Mouse (Mus musculus) forebrain, embryonic 16.5 days (tissue): ENCODE data around the gene Taf8. TPM values are rescaled to one million over a fixed set of nuclear protein-coding genes. Genes with fewer than 3 reads are reported as not detected.
"Not testable (repeated sequence)": the region's sequence is repeated elsewhere in the genome, so short reads cannot be mapped to it uniquely, and the experiment has no call there.

Experiments used
- ATAC-seq: fragments of 200-750 bp; cut with Nextera tagmentation; 2 replicates; pipeline ENCODE4 v1.8.0; 2017; ENCODE audit warnings: mild to moderate bottlenecking, moderate library complexity
- H3K27ac ChIP-seq: fragments of 300-500 bp; sonication (generic); 2 replicates; pipeline ENCODE4 v1.5.1; 2014; ENCODE audit warnings: low read length, control low read depth
- H3K27me3 ChIP-seq: fragments of 300-500 bp; sonication (generic); replicated peaks from 2 replicates; pipeline ENCODE4 v1.6.1; 2014; ENCODE audit warnings: low read length; ENCODE audit not compliant: control insufficient read depth, insufficient read depth
- H3K36me3 ChIP-seq: fragments of 300-500 bp; sonication (generic); 2 replicates; pipeline ENCODE4 v1.6.1; 2014; ENCODE audit not compliant: control insufficient read depth, insufficient read depth
- H3K4me1 ChIP-seq: fragments of 300-500 bp; sonication (generic); replicated peaks from 2 replicates; pipeline ENCODE4 v1.6.1; 2014; ENCODE audit warnings: low read length; ENCODE audit not compliant: control insufficient read depth, insufficient read depth
- H3K4me2 ChIP-seq: fragments of 300-500 bp; sonication (generic); 2 replicates; pipeline ENCODE4 v1.6.1; 2014; ENCODE audit warnings: mild to moderate bottlenecking, low read length, control low read depth
- H3K4me3 ChIP-seq: fragments of 300-500 bp; sonication (generic); replicated peaks from 2 replicates; pipeline ENCODE4 v1.5.1; 2014; ENCODE audit warnings: mild to moderate bottlenecking, low read length, control low read depth
- H3K9ac ChIP-seq: fragments of 300-500 bp; sonication (generic); replicated peaks from 2 replicates; pipeline ENCODE4 v1.6.1; 2014; ENCODE audit warnings: low read depth, low read length, control low read depth
- H3K9me3 ChIP-seq: fragments of 300-500 bp; sonication (generic); 2 replicates; pipeline ENCODE4 v1.6.1; 2016; ENCODE audit warnings: low read length; ENCODE audit not compliant: control insufficient read depth
- WGBS: fragments of 180-500 bp; shearing (Covaris S2); extraction: QIAGEN DNeasy Blood & Tissue Kit; methylation state at CpG from one replicate; pipeline ENCODE4 v1.1.7; 2014; 5-methylcytosine and 5-hydroxymethylcytosine counted together
- polyA plus RNA-seq: library from polyadenylated mRNA; unstranded; fragments of >200 nt; fragmentation: Nextera tagmentation; extraction: Ambion mirVana; gene quantifications from 2 replicates; pipeline ENCODE4 v1.2.1, GENCODE M21; 2015

The Taf8 gene
- polyA plus RNA-seq, 1 experiment from 2014 or later: 24.9 TPM

- H3K9me3 ChIP-seq, H3K27ac ChIP-seq, H3K4me2 ChIP-seq, H3K4me3 ChIP-seq, ATAC-seq, H3K9ac ChIP-seq, H3K27me3 ChIP-seq, H3K36me3 ChIP-seq: not testable (repeated sequence)
- peaks cover 15% of the 10 kb centered on the region for H3K4me1 ChIP-seq
- WGBS: 72% methylated on average over 6 of the region's 6 CpGs
These were observed 584 bp upstream of the Taf8 start for GRCm38 (mm10) chr17:47502707-47503045.

- WGBS: 11% methylated on average over 11 of the region's 11 CpGs
These were observed 561 bp downstream of the Taf8 start for GRCm38 (mm10) chr17:47501531-47501930.

GRCm38 (mm10) chr17:47494132-47494531 is 8.0 kb downstream of the Taf8 start:
- no peak overlapping the region for H3K4me3 ChIP-seq
- H3K9ac ChIP-seq: no peak overlapping the region
- H3K4me2 ChIP-seq: no peak overlapping the region
- H3K4me1 ChIP-seq: no peaks in the 10 kb centered on the region
- H3K36me3 ChIP-seq: peaks cover 28% of the 10 kb centered on the region
- H3K9me3 ChIP-seq: no peaks in the 10 kb centered on the region
- 90% methylated on average over 11 of the region's 11 CpGs for WGBS
- H3K27ac ChIP-seq: no peak overlapping the region
- ATAC-seq: no peak
- H3K27me3 ChIP-seq: no peaks in the 10 kb centered on the region

More at GRCm38 (mm10) chr17:47501531-47501930, 561 bp downstream of the Taf8 start:
- Histone ChIP-seq H3K4me3 (peak overlapping the region; percentile 94), H3K9ac (peak overlapping the region; percentile 78), H3K9me3 (no peaks in the 10 kb centered on the region), H3K36me3 (no peaks in the 10 kb centered on the region), H3K27me3 (no peaks in the 10 kb centered on the region), H3K4me2 (peak overlapping the region; percentile 94), H3K27ac (no peak overlapping the region), H3K4me1 (peaks cover 15% of the 10 kb centered on the region)
- no peak; the same call in 1 of the 2 replicates for ATAC-seq

GRCm38 (mm10) chr17:47493653-47494052 is 8.4 kb downstream of the Taf8 start:
- no peak for ATAC-seq
- H3K4me3 ChIP-seq: no peak overlapping the region
- H3K9ac ChIP-seq: no peak overlapping the region
- H3K27ac ChIP-seq: no peak overlapping the region
- 87% methylated on average over 6 of the region's 6 CpGs for WGBS
- no peak overlapping the region for H3K4me2 ChIP-seq
- H3K4me1 ChIP-seq: no peaks in the 10 kb centered on the region
- no peaks in the 10 kb centered on the region for H3K27me3 ChIP-seq
- H3K36me3 ChIP-seq: peaks cover 28% of the 10 kb centered on the region
- H3K9me3 ChIP-seq: no peaks in the 10 kb centered on the region

GRCm38 (mm10) chr17:47492731-47493130 is 9.4 kb downstream of the Taf8 start:
- 80% methylated on average over 6 of the region's 6 CpGs for WGBS
- H3K27me3 ChIP-seq: no peaks in the 10 kb centered on the region
- H3K4me3 ChIP-seq: no peak overlapping the region
- no peak overlapping the region for H3K9ac ChIP-seq
- no peak overlapping the region for H3K4me2 ChIP-seq
- no peaks in the 10 kb centered on the region for H3K9me3 ChIP-seq
- H3K27ac ChIP-seq: no peak overlapping the region
- peaks cover 28% of the 10 kb centered on the region for H3K36me3 ChIP-seq
- ATAC-seq: no peak
- H3K4me1 ChIP-seq: no peaks in the 10 kb centered on the region

- H3K4me2 ChIP-seq: no peak overlapping the region
- ATAC-seq: no peak
- 83% methylated on average over 9 of the region's 9 CpGs for WGBS
- no peak overlapping the region for H3K27ac ChIP-seq
- H3K4me3 ChIP-seq: no peak overlapping the region
- no peak overlapping the region for H3K9ac ChIP-seq
- peaks cover 24% of the 10 kb centered on the region for H3K36me3 ChIP-seq
- no peaks in the 10 kb centered on the region for H3K9me3 ChIP-seq
- H3K4me1 ChIP-seq: no peaks in the 10 kb centered on the region
- no peaks in the 10 kb centered on the region for H3K27me3 ChIP-seq
These were observed 11.3 kb downstream of the Taf8 start for GRCm38 (mm10) chr17:47490791-47491190.

- no peak overlapping the region for H3K27ac ChIP-seq
- no peaks in the 10 kb centered on the region for H3K36me3 ChIP-seq
- no peak overlapping the region for H3K9ac ChIP-seq
- no peak for ATAC-seq
- 0 out of 2 replicates have a peak, but pooled peaks cover 2% of the 10 kb centered on the region for H3K4me1 ChIP-seq
- H3K27me3 ChIP-seq: no peaks in the 10 kb centered on the region
- 66% methylated on average over 3 of the region's 3 CpGs for WGBS
- no peaks in the 10 kb centered on the region for H3K9me3 ChIP-seq
- H3K4me3 ChIP-seq: no peak overlapping the region
- no peak overlapping the region for H3K4me2 ChIP-seq
These were observed 16.3 kb downstream of the Taf8 start for GRCm38 (mm10) chr17:47485791-47486190.

- Histone ChIP-seq H3K4me1 (0 out of 2 replicates have a peak, but pooled peaks cover 2% of the 10 kb centered on the region), H3K36me3 (no peaks in the 10 kb centered on the region), H3K9me3 (no peaks in the 10 kb centered on the region), H3K4me3 (no peak overlapping the region), H3K27me3 (no peaks in the 10 kb centered on the region), H3K9ac (no peak overlapping the region), H3K4me2 (no peak overlapping the region), H3K27ac (no peak overlapping the region)
- WGBS: 8% methylated on average over 3 of the region's 3 CpGs
- ATAC-seq: no peak
These were observed 17.1 kb downstream of the Taf8 start for GRCm38 (mm10) chr17:47484993-47485392.

GRCm38 (mm10) chr17:47484241-47484921 is 17.7 kb downstream of the Taf8 start:
- no peak for ATAC-seq
- no peaks in the 10 kb centered on the region for H3K27me3 ChIP-seq
- no peak overlapping the region for H3K9ac ChIP-seq
- no peaks in the 10 kb centered on the region for H3K9me3 ChIP-seq
- no peak overlapping the region for H3K4me3 ChIP-seq
- WGBS: 47% methylated on average over 1 of the region's 1 CpGs
- no peaks in the 10 kb centered on the region for H3K36me3 ChIP-seq
- no peak overlapping the region for H3K4me2 ChIP-seq
- 0 out of 2 replicates have a peak, but pooled peaks cover 2% of the 10 kb centered on the region for H3K4me1 ChIP-seq
- H3K27ac ChIP-seq: no peak overlapping the region

GRCm38 (mm10) chr17:47482401-47482800 is 19.7 kb downstream of the Taf8 start:
- Histone ChIP-seq H3K4me3 (no peak overlapping the region), H3K9ac (no peak overlapping the region), H3K4me1 (0 out of 2 replicates have a peak, but pooled peaks cover 2% of the 10 kb centered on the region), H3K9me3 (no peaks in the 10 kb centered on the region), H3K4me2 (no peak overlapping the region), H3K27me3 (no peaks in the 10 kb centered on the region), H3K27ac (no peak overlapping the region), H3K36me3 (no peaks in the 10 kb centered on the region)
- no peak for ATAC-seq
- 23% methylated on average over 2 of the region's 2 CpGs for WGBS
